ENCODE assay signal across 29 mouse cellular contexts in the genomic region with DNA sequence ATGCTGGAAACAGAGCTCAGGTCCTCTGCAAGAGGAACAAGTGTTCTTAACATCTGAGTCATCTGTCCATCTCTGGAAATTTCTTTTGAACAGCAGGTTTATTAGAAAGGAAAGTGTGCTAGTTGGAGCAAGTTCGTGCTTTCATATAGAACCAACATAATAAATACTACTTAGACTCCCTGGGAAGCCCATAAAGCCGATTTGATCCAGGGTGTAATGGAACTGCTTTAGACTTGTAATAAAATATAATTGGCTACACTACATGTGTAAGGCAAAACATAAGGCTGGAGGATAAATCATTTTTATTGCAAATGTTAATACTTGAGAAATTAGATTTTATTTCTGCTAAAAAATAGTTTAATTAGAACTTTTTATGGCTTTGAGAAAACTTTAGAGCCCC.
"Had no signal": no experiment of that assay in that cellular context is flagged by ENCODE, and none has a peak within 500 bp of the region (broad histone marks: within the 10 kb centered on the region; RNA-seq: fewer than 3 reads in every experiment).

No protein-coding gene starts in this region.

- H3K4me1 ChIP-seq: embryonic facial prominence, embryonic 10.5 days; embryonic facial prominence, embryonic 12.5 days; embryonic facial prominence, embryonic 13.5 days; embryonic facial prominence, embryonic 15.5 days; forebrain, embryonic 13.5 days; forebrain, embryonic 15.5 days had no signal

- DNase-seq: cerebellum, adult 18-20 months; cerebellum, adult 2 months; cerebellum, adult 8-10 months; cerebellum, adult 9-10 months; cerebellum, adult 9-11 months; cerebellum, postnatal 10 days; cerebellum, postnatal 14 days; cerebellum, postnatal 25 days; cerebellum, postnatal 36 days; embryo, embryonic 11 days; forebrain, postnatal 0 days; gastrocnemius, adult 2 months; gastrocnemius, postnatal 10 days; gastrocnemius, postnatal 14 days; gastrocnemius, postnatal 25 days; gastrocnemius, postnatal 36 days; heart, adult 18-20 months; heart, adult 2 months had no signal

- ATAC-seq: forebrain, embryonic 13.5 days; forebrain, embryonic 14.5 days; forebrain, embryonic 15.5 days; forebrain, embryonic 16.5 days; forebrain, postnatal 0 days had no signal

- H3K9me3 ChIP-seq: embryonic facial prominence, embryonic 10.5 days; embryonic facial prominence, embryonic 12.5 days; embryonic facial prominence, embryonic 13.5 days; embryonic facial prominence, embryonic 15.5 days; forebrain, embryonic 10.5 days; forebrain, embryonic 12.5 days; forebrain, embryonic 13.5 days; forebrain, embryonic 15.5 days had no signal

- H3K36me3 ChIP-seq: embryonic facial prominence, embryonic 10.5 days; embryonic facial prominence, embryonic 12.5 days; embryonic facial prominence, embryonic 13.5 days; embryonic facial prominence, embryonic 15.5 days; forebrain, embryonic 10.5 days; forebrain, embryonic 12.5 days; forebrain, embryonic 15.5 days had no signal

- H3K4me2 ChIP-seq: embryonic facial prominence, embryonic 12.5 days; embryonic facial prominence, embryonic 13.5 days; embryonic facial prominence, embryonic 15.5 days; forebrain, embryonic 12.5 days; forebrain, embryonic 13.5 days; forebrain, embryonic 15.5 days had no signal

- H3K27ac ChIP-seq: embryonic facial prominence, embryonic 10.5 days; embryonic facial prominence, embryonic 12.5 days; embryonic facial prominence, embryonic 13.5 days; embryonic facial prominence, embryonic 15.5 days; forebrain, embryonic 10.5 days; forebrain, embryonic 12.5 days; forebrain, embryonic 13.5 days; forebrain, embryonic 15.5 days; gastrocnemius, adult 2 months; heart, adult 2 months had no signal

- H3K4me3 ChIP-seq: embryonic facial prominence, embryonic 10.5 days; embryonic facial prominence, embryonic 12.5 days; embryonic facial prominence, embryonic 13.5 days; embryonic facial prominence, embryonic 15.5 days; erythroblast, embryonic 14.5 days; forebrain, embryonic 10.5 days; forebrain, embryonic 12.5 days; forebrain, embryonic 13.5 days; forebrain, embryonic 15.5 days; gastrocnemius, adult 2 months; heart, adult 2 months had no signal

- H3K9ac ChIP-seq: embryonic facial prominence, embryonic 12.5 days; embryonic facial prominence, embryonic 13.5 days; embryonic facial prominence, embryonic 15.5 days; forebrain, embryonic 12.5 days; forebrain, embryonic 13.5 days; forebrain, embryonic 15.5 days; forebrain, postnatal 0 days had no signal

- H3K27me3 ChIP-seq: embryonic facial prominence, embryonic 12.5 days; embryonic facial prominence, embryonic 13.5 days; embryonic facial prominence, embryonic 15.5 days; forebrain, embryonic 12.5 days; forebrain, embryonic 13.5 days; forebrain, embryonic 15.5 days had no signal
